Mouse (Mus musculus): ENCODE results near the gene Cntrob. TPM values are rescaled to one million over a fixed set of nuclear protein-coding genes. Genes with fewer than 3 reads are reported as not detected.

Gene Cntrob
- total and polyA plus RNA-seq, 2 experiments from 2014 or later = 6.9 to 7.5 TPM

GRCm38 (mm10) chr11:69316361-69316760 lies 7.2 kb downstream of the Cntrob start:
- Histone ChIP-seq H3K4me2 (ENCODE audit: low read depth, low read length) (no peak overlapping the region), H3K27me3 (ENCODE audit: control insufficient read depth, insufficient read depth, low read length) (no peaks in the 10 kb centered on the region), H3K4me1 (ENCODE audit: control insufficient read depth, insufficient read depth) (no peaks in the 10 kb centered on the region), H3K4me3 (ENCODE audit: low read depth, low read length) (no peak overlapping the region), H3K36me3 (replicated peaks; ENCODE audit: control insufficient read depth, insufficient read depth, low read length) (peaks cover 51% of the 10 kb centered on the region), H3K27ac (ENCODE audit: low read depth) (no peak overlapping the region), H3K9me3 (replicated peaks; ENCODE audit: control insufficient read depth, low read length) (no peaks in the 10 kb centered on the region), H3K9ac (replicated peaks; ENCODE audit: low read depth, low read length) (no peak overlapping the region)
- DNase-seq (ENCODE audit: low spot score) (no peak), ATAC-seq (ENCODE audit: insufficient read depth, low read depth) (no peak)
- 95% methylated on average over 6 of the region's 6 CpGs for WGBS
- TF ChIP-seq EP300 (IDR thresholded peaks at IDR 0.05; ENCODE audit: low read depth) (no peak), CTCF (IDR thresholded peaks at IDR 0.05; ENCODE audit: low read depth) (no peak)

GRCm38 (mm10) chr11:69311266-69311665 lies 12.3 kb downstream of the Cntrob start:
- H3K9me3 ChIP-seq (replicated peaks; ENCODE audit: control insufficient read depth, low read length) = no peaks in the 10 kb centered on the region
- no peak overlapping the region for H3K9ac ChIP-seq (replicated peaks; ENCODE audit: low read depth, low read length)
- peaks cover 73% of the 10 kb centered on the region for H3K36me3 ChIP-seq (replicated peaks; ENCODE audit: control insufficient read depth, insufficient read depth, low read length)
- no peaks in the 10 kb centered on the region for H3K27me3 ChIP-seq (ENCODE audit: control insufficient read depth, insufficient read depth, low read length)
- H3K4me1 ChIP-seq (ENCODE audit: control insufficient read depth, insufficient read depth) = no peaks in the 10 kb centered on the region
- H3K4me2 ChIP-seq (ENCODE audit: low read depth, low read length) = no peak overlapping the region
- 51% methylated on average over 7 of the region's 7 CpGs for WGBS
- ATAC-seq (ENCODE audit: insufficient read depth, low read depth) (peak; percentile 47; the same call in 1 of the 2 replicates), DNase-seq (ENCODE audit: low spot score) (peak; percentile 13)
- TF ChIP-seq CTCF (IDR thresholded peaks at IDR 0.05; ENCODE audit: low read depth) (no peak), EP300 (IDR thresholded peaks at IDR 0.05; ENCODE audit: low read depth) (no peak)
- H3K27ac ChIP-seq (ENCODE audit: low read depth) = no peak overlapping the region
- no peak overlapping the region for H3K4me3 ChIP-seq (ENCODE audit: low read depth, low read length)

- Histone ChIP-seq H3K4me1 (ENCODE audit: control insufficient read depth, insufficient read depth) (no peaks in the 10 kb centered on the region), H3K4me3 (ENCODE audit: low read depth, low read length) (no peak overlapping the region), H3K27ac (ENCODE audit: low read depth) (no peak overlapping the region), H3K36me3 (replicated peaks; ENCODE audit: control insufficient read depth, insufficient read depth, low read length) (peaks cover 85% of the 10 kb centered on the region), H3K4me2 (ENCODE audit: low read depth, low read length) (no peak overlapping the region), H3K27me3 (ENCODE audit: control insufficient read depth, insufficient read depth, low read length) (no peaks in the 10 kb centered on the region), H3K9ac (replicated peaks; ENCODE audit: low read depth, low read length) (no peak overlapping the region), H3K9me3 (replicated peaks; ENCODE audit: control insufficient read depth, low read length) (no peaks in the 10 kb centered on the region)
- ATAC-seq (ENCODE audit: insufficient read depth, low read depth) (no peak), DNase-seq (ENCODE audit: low spot score) (no peak)
- TF ChIP-seq EP300 (IDR thresholded peaks at IDR 0.05; ENCODE audit: low read depth) (no peak), CTCF (IDR thresholded peaks at IDR 0.05; ENCODE audit: low read depth) (no peak)
- WGBS = 94% methylated on average over 2 of the region's 2 CpGs
These were observed 17.5 kb downstream of the Cntrob start for GRCm38 (mm10) chr11:69306039-69306438.

GRCm38 (mm10) chr11:69305291-69305690 lies 18.3 kb downstream of the Cntrob start:
- no peak for ATAC-seq (ENCODE audit: insufficient read depth, low read depth)
- Histone ChIP-seq H3K4me1 (ENCODE audit: control insufficient read depth, insufficient read depth) (no peaks in the 10 kb centered on the region), H3K36me3 (replicated peaks; ENCODE audit: control insufficient read depth, insufficient read depth, low read length) (peaks cover 81% of the 10 kb centered on the region), H3K4me3 (ENCODE audit: low read depth, low read length) (no peak overlapping the region), H3K27me3 (ENCODE audit: control insufficient read depth, insufficient read depth, low read length) (no peaks in the 10 kb centered on the region), H3K9me3 (replicated peaks; ENCODE audit: control insufficient read depth, low read length) (no peaks in the 10 kb centered on the region), H3K4me2 (ENCODE audit: low read depth, low read length) (no peak overlapping the region), H3K27ac (ENCODE audit: low read depth) (no peak overlapping the region), H3K9ac (replicated peaks; ENCODE audit: low read depth, low read length) (no peak overlapping the region)
- 91% methylated on average over 9 of the region's 9 CpGs for WGBS
- TF ChIP-seq EP300 (IDR thresholded peaks at IDR 0.05; ENCODE audit: low read depth) = no peak
- TF ChIP-seq CTCF (IDR thresholded peaks at IDR 0.05; ENCODE audit: low read depth) = no peak
- no peak for DNase-seq (ENCODE audit: low spot score)

- ATAC-seq (ENCODE audit: insufficient read depth, low read depth) = no peak
- peaks cover 65% of the 10 kb centered on the region for H3K36me3 ChIP-seq (replicated peaks; ENCODE audit: control insufficient read depth, insufficient read depth, low read length)
- WGBS = 75% methylated on average over 7 of the region's 7 CpGs
These were observed 20.8 kb downstream of the Cntrob start for GRCm38 (mm10) chr11:69302817-69303216.

GRCm38 (mm10) chr11:69298231-69298630 lies 25.3 kb downstream of the Cntrob start:
- no peak for TF ChIP-seq EP300 (IDR thresholded peaks at IDR 0.05; ENCODE audit: low read depth)
- no peak for TF ChIP-seq CTCF (IDR thresholded peaks at IDR 0.05; ENCODE audit: low read depth)
- Histone ChIP-seq H3K4me2 (ENCODE audit: low read depth, low read length) (no peak overlapping the region), H3K9me3 (replicated peaks; ENCODE audit: control insufficient read depth, low read length) (no peaks in the 10 kb centered on the region), H3K27me3 (ENCODE audit: control insufficient read depth, insufficient read depth, low read length) (no peaks in the 10 kb centered on the region), H3K27ac (ENCODE audit: low read depth) (no peak overlapping the region), H3K36me3 (replicated peaks; ENCODE audit: control insufficient read depth, insufficient read depth, low read length) (peaks cover 25% of the 10 kb centered on the region), H3K4me3 (ENCODE audit: low read depth, low read length) (no peak overlapping the region), H3K4me1 (ENCODE audit: control insufficient read depth, insufficient read depth) (no peaks in the 10 kb centered on the region), H3K9ac (replicated peaks; ENCODE audit: low read depth, low read length) (no peak overlapping the region)
- ATAC-seq (ENCODE audit: insufficient read depth, low read depth) (no peak), DNase-seq (ENCODE audit: low spot score) (no peak)
- 66% methylated on average over 7 of the region's 7 CpGs for WGBS

More at GRCm38 (mm10) chr11:69302817-69303216, 20.8 kb downstream of the Cntrob start:
- no peak for DNase-seq (ENCODE audit: low spot score)
- Histone ChIP-seq H3K9ac (replicated peaks; ENCODE audit: low read depth, low read length) (no peak overlapping the region), H3K27ac (ENCODE audit: low read depth) (no peak overlapping the region), H3K27me3 (ENCODE audit: control insufficient read depth, insufficient read depth, low read length) (no peaks in the 10 kb centered on the region), H3K4me2 (ENCODE audit: low read depth, low read length) (no peak overlapping the region), H3K4me3 (ENCODE audit: low read depth, low read length) (no peak overlapping the region), H3K9me3 (replicated peaks; ENCODE audit: control insufficient read depth, low read length) (no peaks in the 10 kb centered on the region), H3K4me1 (ENCODE audit: control insufficient read depth, insufficient read depth) (no peaks in the 10 kb centered on the region)
- TF ChIP-seq CTCF (IDR thresholded peaks at IDR 0.05; ENCODE audit: low read depth) (no peak), EP300 (IDR thresholded peaks at IDR 0.05; ENCODE audit: low read depth) (no peak)
